Comparison of ENCODE assay signal across 38 mouse cellular contexts in genomic region chrY:2170309-2170708, GRCm38 (mm10). TPM values are rescaled to one million over a fixed set of nuclear protein-coding genes. Genes with fewer than 3 reads are reported as not detected.
"Had no signal": no experiment of that assay in that cellular context is flagged by ENCODE, and none has a peak within 500 bp of the region (broad histone marks: within the 10 kb centered on the region; RNA-seq: fewer than 3 reads in every experiment).

Zfy2 (minus strand) TSS chrY:2170409.

- H3K27ac ChIP-seq: left cerebral cortex, adult 2 months; limb, embryonic 10.5 days; limb, embryonic 12.5 days; limb, embryonic 13.5 days; limb, embryonic 15.5 days; liver, embryonic 12.5 days; liver, embryonic 13.5 days; liver, embryonic 14.5 days; liver, embryonic 15.5 days; lung, embryonic 15.5 days; macrophage; midbrain, embryonic 10.5 days; midbrain, embryonic 12.5 days; midbrain, embryonic 13.5 days; midbrain, embryonic 15.5 days had no signal

- H3K27me3 ChIP-seq: limb, embryonic 12.5 days; limb, embryonic 13.5 days; limb, embryonic 15.5 days; liver, embryonic 12.5 days; liver, embryonic 13.5 days; liver, embryonic 15.5 days; lung, embryonic 15.5 days; megakaryocyte, embryonic 14.5 days; midbrain, embryonic 12.5 days; midbrain, embryonic 13.5 days; midbrain, embryonic 15.5 days had no signal

- H3K36me3 ChIP-seq: limb, embryonic 10.5 days; limb, embryonic 12.5 days; limb, embryonic 13.5 days; limb, embryonic 15.5 days; liver, embryonic 12.5 days; liver, embryonic 13.5 days; liver, embryonic 15.5 days; lung, embryonic 15.5 days; midbrain, embryonic 10.5 days; midbrain, embryonic 12.5 days; midbrain, embryonic 13.5 days; midbrain, embryonic 15.5 days had no signal

- H3K4me1 ChIP-seq: limb, embryonic 10.5 days; limb, embryonic 12.5 days; limb, embryonic 13.5 days; limb, embryonic 15.5 days; liver, embryonic 12.5 days; liver, embryonic 13.5 days; liver, embryonic 15.5 days; lung, embryonic 15.5 days; megakaryocyte, embryonic 14.5 days; midbrain, embryonic 10.5 days; midbrain, embryonic 12.5 days; midbrain, embryonic 13.5 days; midbrain, embryonic 15.5 days had no signal

- H3K4me3 ChIP-seq: left cerebral cortex, adult 2 months; limb, embryonic 10.5 days; limb, embryonic 12.5 days; limb, embryonic 13.5 days; limb, embryonic 15.5 days; liver, embryonic 12.5 days; liver, embryonic 13.5 days; liver, embryonic 15.5 days; lung, embryonic 15.5 days; megakaryocyte, embryonic 14.5 days; midbrain, embryonic 10.5 days; midbrain, embryonic 12.5 days; midbrain, embryonic 13.5 days; midbrain, embryonic 15.5 days; myocyte had no signal

- DNase-seq: left cerebral cortex, postnatal 4 days; liver; liver, embryonic 13.5 days; liver, postnatal 0 days; lung, adult 18-20 months; lung, adult 2 months; lung, embryonic 14.5 days; lung, postnatal 10 days; lung, postnatal 14 days; lung, postnatal 36 days; lung, postnatal 4 days; midbrain, embryonic 14.5 days had no signal

RNA-seq across cellular contexts. Expression of gene Zfy2, which starts in this region (rescaled TPM):
- polyA plus RNA-seq: limb, embryonic 10.5 days; limb, embryonic 11.5 days; limb, embryonic 12.5 days; limb, embryonic 13.5 days; limb, embryonic 14.5 days; limb, embryonic 15.5 days; liver, adult 2 months; liver, embryonic 11.5 days; liver, embryonic 12.5 days; liver, embryonic 13.5 days; liver, embryonic 14.5 days; liver, embryonic 15.5 days; liver, embryonic 16.5 days; liver, postnatal 0 days; lung, adult 2 months; lung, embryonic 14.5 days; lung, embryonic 15.5 days; lung, embryonic 16.5 days; lung, postnatal 0 days; macrophage; midbrain, embryonic 10.5 days; midbrain, embryonic 11.5 days; midbrain, embryonic 12.5 days; midbrain, embryonic 13.5 days; midbrain, embryonic 14.5 days; midbrain, embryonic 15.5 days; midbrain, embryonic 16.5 days; midbrain, postnatal 0 days; myocyte had no signal
